Comparison of ENCODE assay signal across 8 mouse cellular contexts in the genomic region with DNA sequence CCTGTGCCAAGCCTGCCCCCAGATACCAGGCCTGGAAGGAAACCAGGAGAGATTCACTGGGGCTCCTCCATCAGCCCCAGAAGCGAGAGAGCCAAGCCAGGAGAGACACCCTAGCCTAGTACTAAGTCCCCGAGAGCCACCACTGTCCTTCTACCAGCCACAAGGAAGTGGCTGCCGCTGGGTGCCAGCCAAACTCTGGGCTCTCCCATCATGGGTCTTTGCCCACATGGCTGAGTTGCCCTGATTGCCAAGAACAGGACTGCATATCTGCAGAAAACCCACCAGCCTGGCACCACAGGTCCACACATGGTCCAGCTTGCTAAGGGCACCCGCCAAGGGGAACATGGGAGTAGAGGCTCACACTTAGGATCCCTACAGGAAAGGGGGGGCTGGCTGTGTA. TPM values are rescaled to one million over a fixed set of nuclear protein-coding genes. Genes with fewer than 3 reads are reported as not detected.
DNase-seq lines count a peak whose midpoint lies in the region; ATAC-seq and TF ChIP-seq lines count a peak whose summit lies in the region.

No protein-coding gene starts in this region.

- H3K4me1 ChIP-seq in heart, adult 2 months (ENCODE audit: control insufficient read depth, insufficient read depth, low read length): peaks cover 48% of the 10 kb centered on the region
- H3K4me1 ChIP-seq in intestine, postnatal 0 days (replicated peaks; ENCODE audit: control insufficient read depth, insufficient read depth, low read length): 0 out of 2 replicates have a peak, but pooled peaks cover 5% of the 10 kb centered on the region
- peaks cover 76% of the 10 kb centered on the region for H3K4me1 ChIP-seq in limb, embryonic 15.5 days
- H3K4me1 ChIP-seq in midbrain, postnatal 0 days (ENCODE audit: insufficient read depth, low read length): peaks cover 28% of the 10 kb centered on the region

- intact Hi-C loops in heart, adult 2 months (cut with DNase I): no loop called here

- TF ChIP-seq EP300 in heart, adult 2 months (IDR thresholded peaks at IDR 0.05; ENCODE audit: insufficient read depth, low read depth, low read length): 0 out of 2 replicates have a peak, but pooled peaks have one; percentile 48

- no peaks in the 10 kb centered on the region for H3K27me3 ChIP-seq in heart, adult 2 months (ENCODE audit: control insufficient read depth, insufficient read depth, low read length)
- no peaks in the 10 kb centered on the region for H3K27me3 ChIP-seq in intestine, postnatal 0 days (replicated peaks; ENCODE audit: control insufficient read depth, insufficient read depth, low read length)
- H3K27me3 ChIP-seq in limb, embryonic 15.5 days: no peaks in the 10 kb centered on the region
- H3K27me3 ChIP-seq in midbrain, postnatal 0 days (ENCODE audit: insufficient read depth, low read length): no peaks in the 10 kb centered on the region

- H3K9me3 ChIP-seq in intestine, postnatal 0 days (ENCODE audit: control insufficient read depth): no peaks in the 10 kb centered on the region
- no peaks in the 10 kb centered on the region for H3K9me3 ChIP-seq in limb, embryonic 15.5 days
- no peaks in the 10 kb centered on the region for H3K9me3 ChIP-seq in midbrain, postnatal 0 days (ENCODE audit: low read length)

- DNase-seq in kidney, adult 11 months: peak; percentile 62
- DNase-seq in kidney, adult 9 months: no peak
- DNase-seq in cerebellum, postnatal 25 days: peak; percentile 71 to 75
- peak; percentile 78 for DNase-seq in heart, adult 2 months
- peak; percentile 70 for DNase-seq in midbrain, postnatal 0 days (ENCODE audit: low spot score)
- no peak for DNase-seq in embryo, embryonic 10 days (ENCODE audit: low spot score)

- H3K4me2 ChIP-seq in intestine, postnatal 0 days (replicated peaks; ENCODE audit: low read depth): peak overlapping the region; percentile 88
- H3K4me2 ChIP-seq in limb, embryonic 15.5 days: peak overlapping the region; percentile 65
- peak overlapping the region; percentile 98 for H3K4me2 ChIP-seq in midbrain, postnatal 0 days (ENCODE audit: low read depth, low read length, poor library complexity, severe bottlenecking)

- ATAC-seq in intestine, postnatal 0 days: no peak
- ATAC-seq in limb, embryonic 15.5 days (ENCODE audit: insufficient number of reproducible peaks, low FRiP score, low TSS enrichment, low read depth): no peak
- no peak for ATAC-seq in midbrain, postnatal 0 days (ENCODE audit: low FRiP score)

- TF ChIP-seq CTCF in heart, adult 2 months (IDR thresholded peaks at IDR 0.05): no peak
- no peak for TF ChIP-seq CTCF in intestine, postnatal 0 days (IDR thresholded peaks at IDR 0.05; ENCODE audit: low read depth)
- no peak for TF ChIP-seq CTCF in midbrain, postnatal 0 days (IDR thresholded peaks at IDR 0.05)

- H3K4me3 ChIP-seq in heart, adult 2 months: peak overlapping the region; percentile 73
- H3K4me3 ChIP-seq in intestine, postnatal 0 days (ENCODE audit: low read depth, low read length): 0 out of 2 replicates have a peak overlapping the region, but pooled peaks have one; percentile 79
- peak overlapping the region; percentile 92 for H3K4me3 ChIP-seq in limb, embryonic 15.5 days
- peak overlapping the region; percentile 93 for H3K4me3 ChIP-seq in midbrain, postnatal 0 days (ENCODE audit: low read depth, low read length)

- H3K36me3 ChIP-seq in heart, adult 2 months (ENCODE audit: control insufficient read depth, insufficient read depth, low read length): peaks cover 27% of the 10 kb centered on the region
- H3K36me3 ChIP-seq in intestine, postnatal 0 days (ENCODE audit: control insufficient read depth, insufficient read depth): 0 out of 2 replicates have a peak, but pooled peaks cover 3% of the 10 kb centered on the region
- peaks cover 28% of the 10 kb centered on the region for H3K36me3 ChIP-seq in limb, embryonic 15.5 days
- peaks cover 15% of the 10 kb centered on the region for H3K36me3 ChIP-seq in midbrain, postnatal 0 days (ENCODE audit: insufficient read depth, low read length)

- TF ChIP-seq POLR2A in heart, adult 2 months (IDR thresholded peaks at IDR 0.05; ENCODE audit: insufficient read depth, low read depth, low read length): no peak

- H3K27ac ChIP-seq in heart, adult 2 months: peak overlapping the region; percentile 97
- H3K27ac ChIP-seq in intestine, postnatal 0 days (ENCODE audit: low read depth, low read length): no peak overlapping the region
- peak overlapping the region; percentile 94; the same call in 1 of the 2 replicates for H3K27ac ChIP-seq in limb, embryonic 15.5 days
- 0 out of 2 replicates have a peak overlapping the region, but pooled peaks have one; percentile 13 for H3K27ac ChIP-seq in midbrain, postnatal 0 days (ENCODE audit: low read depth, low read length)

- 7% methylated on average over 4 of the region's 4 CpGs for WGBS in heart, adult 2 months
- 60% methylated on average over 4 of the region's 4 CpGs for WGBS in intestine, postnatal 0 days
- WGBS in limb, embryonic 15.5 days: 69% methylated on average over 4 of the region's 4 CpGs
- 54% methylated on average over 4 of the region's 4 CpGs for WGBS in midbrain, postnatal 0 days

- peak overlapping the region; percentile 63 for H3K9ac ChIP-seq in heart, adult 2 months (ENCODE audit: low read depth, low read length)
- peak overlapping the region; percentile 94; the same call in 1 of the 2 replicates for H3K9ac ChIP-seq in intestine, postnatal 0 days (ENCODE audit: low read depth, low read length)
- 0 out of 2 replicates have a peak overlapping the region, but pooled peaks have one; percentile 96 for H3K9ac ChIP-seq in limb, embryonic 15.5 days
- peak overlapping the region; percentile 98 for H3K9ac ChIP-seq in midbrain, postnatal 0 days (replicated peaks; ENCODE audit: low read length, poor library complexity, severe bottlenecking)

- H3K79me2 ChIP-seq in heart, adult 2 months (replicated peaks; ENCODE audit: control insufficient read depth, insufficient read depth, low read length): 0 out of 2 replicates have a peak, but pooled peaks cover 2% of the 10 kb centered on the region

RNA-seq across cellular contexts. Expression of gene Csnk1e, which starts 15.1 kb away (rescaled TPM):
- total RNA-seq in heart, adult 2 months (2021): 10 to 100 TPM; 46.5 to 48.3 TPM
- polyA plus RNA-seq in heart, adult 2 months (2012; rRNA removed): 62.6 and 63.6 TPM in 2 replicates
- 18.2 and 25.7 TPM in 2 replicates for polyA plus RNA-seq in intestine, postnatal 0 days (2015; fragmentation: Nextera tagmentation; extraction: Ambion mirVana)
- 81.0 and 82.7 TPM in 2 replicates for polyA plus RNA-seq in limb, embryonic 15.5 days (2015; fragmentation: Nextera tagmentation; extraction: Ambion mirVana)
- 378 and 384 TPM in 2 replicates for total RNA-seq in midbrain, postnatal 0 days (2014; rRNA removed)
- polyA plus RNA-seq in midbrain, postnatal 0 days (2015; fragmentation: Nextera tagmentation; extraction: Ambion mirVana): 153 and 195 TPM in 2 replicates

RNA-seq across cellular contexts. Expression of gene Tmem184b, which starts 36.9 kb away (rescaled TPM):
- 10 to 100 TPM; 38.7 to 42.9 TPM for total RNA-seq in heart, adult 2 months (2021)
- polyA plus RNA-seq in heart, adult 2 months (2012; rRNA removed): 83.1 and 84.2 TPM in 2 replicates
- polyA plus RNA-seq in intestine, postnatal 0 days (2015; fragmentation: Nextera tagmentation; extraction: Ambion mirVana): 32.7 and 34.1 TPM in 2 replicates
- 87.5 and 99.8 TPM in 2 replicates for polyA plus RNA-seq in limb, embryonic 15.5 days (2015; fragmentation: Nextera tagmentation; extraction: Ambion mirVana)
- total RNA-seq in midbrain, postnatal 0 days (2014; rRNA removed): 54.9 and 75.7 TPM in 2 replicates
- 30.1 and 33.3 TPM in 2 replicates for polyA plus RNA-seq in midbrain, postnatal 0 days (2015; fragmentation: Nextera tagmentation; extraction: Ambion mirVana)

Comparison
In these comparisons a context has a peak if more than half of its experiments do, and no peak if none do; other contexts are left out.
1. DNase-seq: peak in kidney, adult 11 months (single experiment), cerebellum, postnatal 25 days (2 of 2), heart, adult 2 months (2 of 2) and midbrain, postnatal 0 days (single experiment); none in kidney, adult 9 months (single experiment) and embryo, embryonic 10 days (single experiment).
2. Peak in every context shown above with its lines, with median percentiles within 50 percentile points of each other: H3K4me3 ChIP-seq, H3K9ac ChIP-seq and H3K4me2 ChIP-seq.